Mouse (Mus musculus) ES-Bruce4 (cell line): ENCODE data around the gene Ppcdc. TPM values are rescaled to one million over a fixed set of nuclear protein-coding genes. Genes with fewer than 3 reads are reported as not detected.

Source experiments
- H3K27ac ChIP-seq: 2 replicates; pipeline ENCODE4 v1.5.1; 2012; ENCODE audit warnings: low read length, inconsistent platforms; ENCODE audit not compliant: insufficient read depth
- H3K27me3 ChIP-seq: 2 replicates; pipeline ENCODE4 v1.6.1; 2012; ENCODE audit warnings: mild to moderate bottlenecking, low read length, inconsistent platforms; ENCODE audit not compliant: control insufficient read depth, poor library complexity, insufficient read depth, severe bottlenecking
- H3K36me3 ChIP-seq: 2 replicates; pipeline ENCODE4 v1.6.1; 2012; ENCODE audit warnings: inconsistent platforms, mild to moderate bottlenecking, low read length, moderate library complexity; ENCODE audit not compliant: control insufficient read depth, poor library complexity, insufficient read depth, severe bottlenecking
- H3K4me1 ChIP-seq: one replicate; pipeline ENCODE4 v1.8.1; 2011; ENCODE audit warnings: low read length; ENCODE audit not compliant: control insufficient read depth, insufficient read depth
- H3K4me3 ChIP-seq: 2 replicates; pipeline ENCODE4 v1.5.1; 2011; ENCODE audit warnings: low read depth, mild to moderate bottlenecking, low read length
- H3K9ac ChIP-seq: 2 replicates; pipeline ENCODE4 v1.6.1; 2012; ENCODE audit warnings: low read depth, mild to moderate bottlenecking, inconsistent platforms; ENCODE audit not compliant: poor library complexity, severe bottlenecking
- H3K9me3 ChIP-seq: replicated peaks from 2 replicates; pipeline ENCODE4 v1.6.1; 2012; ENCODE audit warnings: mild to moderate bottlenecking, low read length, inconsistent platforms; ENCODE audit not compliant: control insufficient read depth, poor library complexity, insufficient read depth, severe bottlenecking
- CTCF ChIP-seq: IDR thresholded peaks from one replicate; pipeline ENCODE4 v1.8.1; 2011; ENCODE audit warnings: low read depth, low read length
- EP300 ChIP-seq: IDR thresholded peaks from 2 replicates; pipeline ENCODE4 v1.6.1; 2011; ENCODE audit warnings: low read depth, low read length; ENCODE audit not compliant: insufficient read depth
- POLR2A ChIP-seq: IDR thresholded peaks from one replicate; pipeline ENCODE4 v1.8.1; 2011; ENCODE audit warnings: low read length; ENCODE audit not compliant: insufficient read depth
- polyA plus RNA-seq: library from polyadenylated mRNA; stranded (reverse); fragments of >200 nt; gene quantifications from 2 replicates; pipeline ENCODE4 v1.2.4, GENCODE M21; 2011; ENCODE audit warnings: low read depth; ENCODE audit not compliant: missing spikeins, insufficient read depth, insufficient read length

Gene Ppcdc
- polyA plus RNA-seq, 1 experiment, result 35.6 TPM

GRCm38 (mm10) chr9:57417341-57417740 lies 22.6 kb downstream of the Ppcdc start:
- H3K9ac ChIP-seq, result no peak overlapping the region
- no peak overlapping the region for H3K4me3 ChIP-seq
- no peaks in the 10 kb centered on the region for H3K36me3 ChIP-seq
- H3K4me1 ChIP-seq, result no peaks in the 10 kb centered on the region
- no peaks in the 10 kb centered on the region for H3K27me3 ChIP-seq
- no peaks in the 10 kb centered on the region for H3K9me3 ChIP-seq
- TF ChIP-seq CTCF, result no peak
- TF ChIP-seq EP300, result no peak
- no peak for TF ChIP-seq POLR2A
- H3K27ac ChIP-seq, result no peak overlapping the region

- TF ChIP-seq EP300, result no peak
- TF ChIP-seq POLR2A, result no peak
- TF ChIP-seq CTCF, result no peak
- Histone ChIP-seq H3K27ac (no peak overlapping the region), H3K4me1 (no peaks in the 10 kb centered on the region), H3K36me3 (no peaks in the 10 kb centered on the region), H3K9me3 (peaks cover 8% of the 10 kb centered on the region; the same call in 1 of the 2 replicates), H3K9ac (no peak overlapping the region), H3K27me3 (no peaks in the 10 kb centered on the region), H3K4me3 (no peak overlapping the region)
Observed at GRCm38 (mm10) chr9:57407120-57407905, 32.6 kb downstream of the Ppcdc start.

- H3K4me3 ChIP-seq, result no peak overlapping the region
- no peaks in the 10 kb centered on the region for H3K36me3 ChIP-seq
- peaks cover 8% of the 10 kb centered on the region; the same call in 1 of the 2 replicates for H3K9me3 ChIP-seq
- H3K27ac ChIP-seq, result no peak overlapping the region
- no peak overlapping the region for H3K9ac ChIP-seq
- no peak for TF ChIP-seq CTCF
- TF ChIP-seq EP300, result no peak
- no peak for TF ChIP-seq POLR2A
- no peaks in the 10 kb centered on the region for H3K27me3 ChIP-seq
- H3K4me1 ChIP-seq, result no peaks in the 10 kb centered on the region
Observed at GRCm38 (mm10) chr9:57406395-57406794, 33.5 kb downstream of the Ppcdc start.

- Histone ChIP-seq H3K9me3 (peaks cover 18% of the 10 kb centered on the region), H3K27me3 (no peaks in the 10 kb centered on the region), H3K36me3 (no peaks in the 10 kb centered on the region), H3K4me1 (no peaks in the 10 kb centered on the region), H3K27ac (no peak overlapping the region), H3K4me3 (no peak overlapping the region), H3K9ac (no peak overlapping the region)
- TF ChIP-seq CTCF (no peak), POLR2A (no peak)
Observed at GRCm38 (mm10) chr9:57404036-57404435, 35.9 kb downstream of the Ppcdc start.

GRCm38 (mm10) chr9:57402318-57403251 lies 37.3 kb downstream of the Ppcdc start:
- peaks cover 23% of the 10 kb centered on the region for H3K9me3 ChIP-seq
- H3K27me3 ChIP-seq, result no peaks in the 10 kb centered on the region

GRCm38 (mm10) chr9:57398773-57399172 lies 41.2 kb downstream of the Ppcdc start:
- no peak for TF ChIP-seq POLR2A
- TF ChIP-seq CTCF, result no peak
- no peak for TF ChIP-seq EP300
- Histone ChIP-seq H3K9ac (no peak overlapping the region), H3K27ac (no peak overlapping the region), H3K27me3 (no peaks in the 10 kb centered on the region), H3K36me3 (no peaks in the 10 kb centered on the region), H3K4me3 (no peak overlapping the region), H3K4me1 (no peaks in the 10 kb centered on the region), H3K9me3 (peaks cover 19% of the 10 kb centered on the region)

More at GRCm38 (mm10) chr9:57402318-57403251, 37.3 kb downstream of the Ppcdc start:
- no peaks in the 10 kb centered on the region for H3K4me1 ChIP-seq
- H3K4me3 ChIP-seq, result no peak overlapping the region
- no peaks in the 10 kb centered on the region for H3K36me3 ChIP-seq
- no peak for TF ChIP-seq POLR2A
- no peak for TF ChIP-seq CTCF
- no peak for TF ChIP-seq EP300
- H3K9ac ChIP-seq, result no peak overlapping the region
- no peak overlapping the region for H3K27ac ChIP-seq
